Mouse (Mus musculus): Measurements from ENCODE around the gene Rhbdf1.

GRCm38 (mm10) chr11:32230220-32230619 lies 8.1 kb upstream of the Rhbdf1 start:
- no peak for TF ChIP-seq CTCF (IDR thresholded peaks at IDR 0.05; ENCODE audit: low read depth, low read length)
- TF ChIP-seq POLR2A (IDR thresholded peaks at IDR 0.05; ENCODE audit: insufficient read depth, low read length) = no peak
